Mouse (Mus musculus): ENCODE measurements around the gene Rps17. TPM values are rescaled to one million over a fixed set of nuclear protein-coding genes. Genes with fewer than 3 reads are reported as not detected.

The Rps17 gene
- polyA plus RNA-seq, 1 experiment from 2014 or later: 684 TPM

GRCm38 (mm10) chr7:81356975-81357374, 11.9 kb upstream of the Rps17 start:
- DNase-seq (no peak), ATAC-seq (no peak)
- H3K27ac ChIP-seq (ENCODE audit: low read depth): no peak overlapping the region
- no peaks in the 10 kb centered on the region for H3K9me3 ChIP-seq (ENCODE audit: low read length)
- no peak overlapping the region for H3K4me2 ChIP-seq (ENCODE audit: low read depth, low read length)
- peaks cover 2% of the 10 kb centered on the region; the same call in 1 of the 2 replicates for H3K27me3 ChIP-seq (ENCODE audit: insufficient read depth, low read length)
- H3K4me1 ChIP-seq (ENCODE audit: insufficient read depth): no peaks in the 10 kb centered on the region
- no peak overlapping the region for H3K4me3 ChIP-seq (ENCODE audit: low read depth, low read length)
- TF ChIP-seq CTCF (IDR thresholded peaks at IDR 0.05; ENCODE audit: low read depth): no peak
- WGBS (ENCODE audit: insufficient replicate concordance): 70% methylated on average over 7 of the region's 7 CpGs
- H3K9ac ChIP-seq (replicated peaks): no peak overlapping the region
- H3K36me3 ChIP-seq (replicated peaks; ENCODE audit: insufficient read depth, low read length): no peaks in the 10 kb centered on the region

GRCm38 (mm10) chr7:81356360-81356759, 11.3 kb upstream of the Rps17 start:
- Histone ChIP-seq H3K27ac (ENCODE audit: low read depth) (no peak overlapping the region), H3K4me3 (ENCODE audit: low read depth, low read length) (no peak overlapping the region), H3K4me1 (ENCODE audit: insufficient read depth) (no peaks in the 10 kb centered on the region), H3K4me2 (ENCODE audit: low read depth, low read length) (no peak overlapping the region), H3K36me3 (replicated peaks; ENCODE audit: insufficient read depth, low read length) (no peaks in the 10 kb centered on the region), H3K9ac (replicated peaks) (no peak overlapping the region), H3K9me3 (ENCODE audit: low read length) (no peaks in the 10 kb centered on the region), H3K27me3 (ENCODE audit: insufficient read depth, low read length) (peaks cover 2% of the 10 kb centered on the region; the same call in 1 of the 2 replicates)
- ATAC-seq: no peak
- TF ChIP-seq CTCF (IDR thresholded peaks at IDR 0.05; ENCODE audit: low read depth): no peak
- no peak for TF ChIP-seq EP300 (IDR thresholded peaks at IDR 0.05; ENCODE audit: low read depth)
- no peak for DNase-seq
- WGBS (ENCODE audit: insufficient replicate concordance): 78% methylated on average over 1 of the region's 1 CpGs

GRCm38 (mm10) chr7:81355746-81356145, 10.7 kb upstream of the Rps17 start:
- no peak overlapping the region for H3K27ac ChIP-seq (ENCODE audit: low read depth)
- no peak for TF ChIP-seq EP300 (IDR thresholded peaks at IDR 0.05; ENCODE audit: low read depth)
- TF ChIP-seq CTCF (IDR thresholded peaks at IDR 0.05; ENCODE audit: low read depth): no peak
- DNase-seq (no peak), ATAC-seq (no peak)
- no peak overlapping the region for H3K4me2 ChIP-seq (ENCODE audit: low read depth, low read length)
- H3K27me3 ChIP-seq (ENCODE audit: insufficient read depth, low read length): peaks cover 2% of the 10 kb centered on the region; the same call in 1 of the 2 replicates
- 83% methylated on average over 7 of the region's 7 CpGs for WGBS (ENCODE audit: insufficient replicate concordance)
- no peaks in the 10 kb centered on the region for H3K9me3 ChIP-seq (ENCODE audit: low read length)
- H3K36me3 ChIP-seq (replicated peaks; ENCODE audit: insufficient read depth, low read length): no peaks in the 10 kb centered on the region
- H3K9ac ChIP-seq (replicated peaks): no peak overlapping the region
- no peaks in the 10 kb centered on the region for H3K4me1 ChIP-seq (ENCODE audit: insufficient read depth)
- H3K4me3 ChIP-seq (ENCODE audit: low read depth, low read length): no peak overlapping the region

GRCm38 (mm10) chr7:81351826-81352225, 6.8 kb upstream of the Rps17 start:
- H3K9me3 ChIP-seq (ENCODE audit: low read length): no peaks in the 10 kb centered on the region
- WGBS (ENCODE audit: insufficient replicate concordance): 72% methylated on average over 4 of the region's 4 CpGs
- TF ChIP-seq EP300 (IDR thresholded peaks at IDR 0.05; ENCODE audit: low read depth): no peak
- no peak for DNase-seq
- H3K36me3 ChIP-seq (replicated peaks; ENCODE audit: insufficient read depth, low read length): no peaks in the 10 kb centered on the region
- H3K27me3 ChIP-seq (ENCODE audit: insufficient read depth, low read length): no peaks in the 10 kb centered on the region
- no peak overlapping the region for H3K4me3 ChIP-seq (ENCODE audit: low read depth, low read length)
- no peak overlapping the region for H3K9ac ChIP-seq (replicated peaks)
- H3K4me1 ChIP-seq (ENCODE audit: insufficient read depth): no peaks in the 10 kb centered on the region
- H3K27ac ChIP-seq (ENCODE audit: low read depth): no peak overlapping the region
- no peak overlapping the region for H3K4me2 ChIP-seq (ENCODE audit: low read depth, low read length)
- no peak for ATAC-seq

- TF ChIP-seq EP300 (IDR thresholded peaks at IDR 0.05; ENCODE audit: low read depth) (no peak), CTCF (IDR thresholded peaks at IDR 0.05; ENCODE audit: low read depth) (no peak)
- DNase-seq: no peak
- H3K27me3 ChIP-seq (ENCODE audit: insufficient read depth, low read length): no peaks in the 10 kb centered on the region
- peaks cover 3% of the 10 kb centered on the region; the same call in 1 of the 2 replicates for H3K36me3 ChIP-seq (replicated peaks; ENCODE audit: insufficient read depth, low read length)
- peaks cover 16% of the 10 kb centered on the region for H3K4me1 ChIP-seq (ENCODE audit: insufficient read depth)
- no peak overlapping the region for H3K9ac ChIP-seq (replicated peaks)
- H3K4me3 ChIP-seq (ENCODE audit: low read depth, low read length): no peak overlapping the region
- no peak for ATAC-seq
- H3K9me3 ChIP-seq (ENCODE audit: low read length): no peaks in the 10 kb centered on the region
- H3K27ac ChIP-seq (ENCODE audit: low read depth): no peak overlapping the region
- whole genome bisulfite sequencing (ENCODE audit: insufficient replicate concordance): 54% methylated on average over 7 of the region's 7 CpGs
- H3K4me2 ChIP-seq (ENCODE audit: low read depth, low read length): no peak overlapping the region
Measured at GRCm38 (mm10) chr7:81348206-81348605, 3.2 kb upstream of the Rps17 start.

GRCm38 (mm10) chr7:81345447-81346170, 555 bp upstream of the Rps17 start:
- H3K4me2 ChIP-seq (ENCODE audit: low read depth, low read length): peak overlapping the region; percentile 90
- H3K27me3 ChIP-seq (ENCODE audit: insufficient read depth, low read length): no peaks in the 10 kb centered on the region
- peak overlapping the region; percentile 78 for H3K4me3 ChIP-seq (ENCODE audit: low read depth, low read length)
- H3K36me3 ChIP-seq (replicated peaks; ENCODE audit: insufficient read depth, low read length): peaks cover 24% of the 10 kb centered on the region
- peaks cover 28% of the 10 kb centered on the region for H3K4me1 ChIP-seq (ENCODE audit: insufficient read depth)
- WGBS (ENCODE audit: insufficient replicate concordance): 57% methylated on average over 15 of the region's 15 CpGs
- TF ChIP-seq CTCF (IDR thresholded peaks at IDR 0.05; ENCODE audit: low read depth) (no peak), EP300 (IDR thresholded peaks at IDR 0.05; ENCODE audit: low read depth) (no peak)
- peak overlapping the region; percentile 63; the same call in 1 of the 2 replicates for H3K9ac ChIP-seq (replicated peaks)
- no peaks in the 10 kb centered on the region for H3K9me3 ChIP-seq (ENCODE audit: low read length)
- H3K27ac ChIP-seq (ENCODE audit: low read depth): peak overlapping the region; percentile 87
- DNase-seq: no peak
- peak; percentile 33 for ATAC-seq
